Mouse (Mus musculus): Measurements from ENCODE around the gene Calr4.

Calr4 gene

GRCm38 (mm10) chr4:109273586-109274240 lies 39.4 kb downstream of the Calr4 start:
- no peak for DNase-seq (ENCODE audit: extremely low read depth, low read depth, low spot score)

- DNase-seq (ENCODE audit: extremely low read depth, low read depth, low spot score): no peak
Observed at GRCm38 (mm10) chr4:109279689-109280458, 45.6 kb downstream of the Calr4 start, which contains the start of gene Eps15. Eps15 (plus strand) TSS chr4:109280268.

GRCm38 (mm10) chr4:109280459-109281160 lies 46.3 kb downstream of the Calr4 start:
- no peak for DNase-seq (ENCODE audit: extremely low read depth, low read depth, low spot score)

- no peak for DNase-seq (ENCODE audit: extremely low read depth, low read depth, low spot score)
Observed at GRCm38 (mm10) chr4:109281161-109281560, 46.9 kb downstream of the Calr4 start.

- no peak for DNase-seq (ENCODE audit: extremely low read depth, low read depth, low spot score)
Observed at GRCm38 (mm10) chr4:109281946-109282345, 47.7 kb downstream of the Calr4 start.

- no peak for DNase-seq (ENCODE audit: extremely low read depth, low read depth, low spot score)
Observed at GRCm38 (mm10) chr4:109294629-109295028, 60.3 kb downstream of the Calr4 start.

GRCm38 (mm10) chr4:109296510-109296909 lies 62.2 kb downstream of the Calr4 start:
- no peak for DNase-seq (ENCODE audit: extremely low read depth, low read depth, low spot score)

GRCm38 (mm10) chr4:109299136-109299535 lies 64.9 kb downstream of the Calr4 start:
- no peak for DNase-seq (ENCODE audit: extremely low read depth, low read depth, low spot score)
